Mouse (Mus musculus) yolk sac, embryonic 10.5 days (tissue): ENCODE results near the gene St8sia1.

Experiments used
- DNase-seq: peaks from one replicate; pipeline ENCODE4 v3.0.0-alpha.2; 2017; ENCODE audit warnings: low spot score

St8sia1 gene

DNA sequence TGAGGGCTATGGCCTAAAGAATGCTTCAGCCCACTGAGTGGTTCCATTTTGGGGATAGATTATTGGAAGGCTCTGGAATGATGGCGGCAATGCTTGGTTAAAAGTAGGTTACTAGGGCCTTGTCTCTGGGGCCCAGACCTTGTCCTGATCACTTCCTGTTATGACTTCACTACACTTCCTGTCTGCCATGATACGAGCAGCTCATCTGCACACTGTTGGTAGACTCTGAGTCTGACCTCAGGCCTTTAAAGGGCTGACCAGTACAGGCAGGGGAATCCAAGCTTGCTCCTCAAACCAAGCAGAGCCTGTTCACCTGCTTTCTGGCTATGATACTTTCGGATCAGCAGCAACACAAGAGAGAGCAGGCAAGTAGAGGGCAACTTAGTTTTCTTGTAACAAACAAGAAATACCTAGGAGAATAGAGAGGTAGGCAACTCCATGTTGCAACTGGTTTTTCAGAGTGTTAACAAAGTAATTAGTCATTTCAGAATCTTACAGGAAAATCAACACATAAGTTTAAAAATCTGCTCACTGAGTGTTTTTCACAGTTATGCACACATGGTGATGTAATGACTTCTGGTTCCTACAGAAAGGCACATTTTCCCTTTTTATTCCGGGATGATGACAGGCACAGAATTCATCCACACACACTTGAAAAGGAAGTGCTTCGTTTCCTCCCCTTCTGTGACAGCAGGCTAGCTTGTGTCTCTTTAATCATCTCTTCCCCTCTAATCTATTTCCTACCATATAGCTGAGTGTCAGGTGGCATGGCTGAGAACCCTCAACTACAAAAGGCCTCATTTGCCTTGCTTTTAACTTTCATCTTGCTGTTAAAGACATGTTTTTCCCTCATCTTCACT, 55.1 kb downstream of the St8sia1 start:
- no peak for DNase-seq

DNA sequence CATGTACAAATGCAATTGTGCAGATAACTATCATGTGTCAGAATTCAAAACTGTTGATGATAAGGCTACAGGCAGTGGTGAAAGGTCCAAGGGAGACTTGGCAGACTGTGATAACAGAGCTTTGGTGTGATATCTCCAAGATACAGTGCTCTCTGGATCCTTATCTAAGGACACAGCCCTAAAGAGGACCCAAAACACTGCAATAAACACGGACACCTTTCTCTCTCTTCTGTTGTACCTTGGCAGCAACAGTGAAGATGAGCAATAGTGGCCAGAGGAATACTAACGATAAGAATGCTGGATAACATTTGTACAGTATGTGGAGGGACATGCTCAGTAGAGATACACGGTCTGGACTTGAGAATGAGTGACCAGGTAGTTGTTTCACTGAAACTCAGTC, 55.8 kb downstream of the St8sia1 start:
- DNase-seq = no peak

DNA sequence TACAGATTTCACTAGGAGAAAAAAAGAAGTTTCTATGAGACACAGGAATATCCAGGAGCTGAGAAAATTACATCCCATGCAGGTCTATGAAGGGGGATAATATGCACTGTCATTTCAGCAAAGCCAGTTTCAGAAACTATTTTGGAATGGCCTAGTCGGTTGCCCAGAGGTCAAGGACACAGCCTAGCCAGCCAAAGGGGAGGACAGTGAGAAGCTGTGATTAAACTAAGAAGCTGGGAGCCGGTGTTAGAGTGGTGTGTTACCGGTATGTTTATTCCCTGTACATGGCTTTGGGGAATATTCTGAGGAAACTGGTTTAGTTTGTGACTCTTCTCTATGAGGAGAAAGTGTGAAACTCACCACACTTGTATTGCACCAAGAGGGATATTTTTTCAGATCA, 68.9 kb downstream of the St8sia1 start:
- DNase-seq = no peak

- DNase-seq = no peak
Measured at GRCm38 (mm10) chr6:142893716-142894115, 70.5 kb downstream of the St8sia1 start.

- DNase-seq = no peak
Measured at GRCm38 (mm10) chr6:142890321-142890720, 73.9 kb downstream of the St8sia1 start.

DNA sequence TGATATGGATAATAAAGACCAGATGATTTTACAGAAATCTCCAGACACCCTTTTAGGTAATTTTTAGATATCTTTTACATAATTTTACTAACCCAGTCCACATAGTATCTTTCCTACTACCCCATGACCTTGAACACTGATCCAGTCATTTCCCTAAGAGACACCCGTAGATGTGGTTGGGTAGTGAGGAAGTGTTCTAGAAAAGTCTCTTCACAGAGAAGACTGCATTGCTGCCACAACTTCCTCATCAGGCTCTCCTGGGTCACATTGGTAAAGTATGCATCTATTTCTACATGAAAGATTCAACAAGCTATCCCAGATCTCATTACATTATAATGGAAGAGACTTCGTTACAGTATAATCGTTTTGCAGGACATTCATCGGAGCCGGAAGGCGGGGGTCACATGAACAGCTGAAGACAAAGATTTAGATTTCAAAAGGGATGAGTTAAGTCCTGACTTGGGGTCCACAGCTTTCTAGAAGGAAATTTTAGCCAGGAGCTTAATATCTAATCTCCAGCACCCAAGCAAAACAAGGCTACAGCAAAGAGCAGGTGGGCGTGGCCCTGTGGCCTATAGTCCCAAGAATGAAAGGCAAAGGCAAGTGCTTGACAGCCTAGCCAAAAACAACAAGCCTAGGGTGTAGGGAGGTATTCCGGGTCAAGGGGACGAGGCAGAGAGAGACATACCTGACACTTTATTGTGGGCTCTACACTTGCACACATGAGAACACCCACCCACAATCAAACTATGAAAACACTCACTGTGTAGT, 75.1 kb downstream of the St8sia1 start:
- no peak for DNase-seq

GRCm38 (mm10) chr6:142888346-142888745, 75.9 kb downstream of the St8sia1 start:
- DNase-seq = no peak

GRCm38 (mm10) chr6:142887375-142887774, 76.9 kb downstream of the St8sia1 start:
- no peak for DNase-seq

GRCm38 (mm10) chr6:142885364-142886154, 78.7 kb downstream of the St8sia1 start:
- DNase-seq = no peak

DNA sequence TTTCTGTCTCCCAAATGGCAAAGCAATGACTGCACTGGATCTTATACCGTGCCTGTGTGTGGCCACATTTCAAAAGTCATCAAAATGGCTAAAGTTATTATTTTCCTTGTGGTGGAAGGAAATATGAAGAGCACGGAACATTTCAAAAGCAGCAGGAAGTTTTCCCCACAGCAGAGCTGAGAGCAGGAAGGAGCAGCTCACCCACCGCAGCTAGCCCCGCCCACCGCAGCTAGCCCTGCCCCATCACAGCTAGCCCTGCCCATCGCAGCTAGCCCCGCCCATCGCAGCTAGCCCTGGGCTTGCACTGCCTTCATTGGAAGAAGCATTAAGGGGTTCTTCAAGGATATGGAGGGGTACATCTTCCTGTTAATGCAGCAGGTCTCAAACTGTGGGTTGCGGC, 80.1 kb downstream of the St8sia1 start:
- DNase-seq = no peak

- DNase-seq = no peak
Measured at GRCm38 (mm10) chr6:142880849-142881470, 83.3 kb downstream of the St8sia1 start.

GRCm38 (mm10) chr6:142878744-142879701, 85.2 kb downstream of the St8sia1 start:
- DNase-seq = peak; percentile 42

GRCm38 (mm10) chr6:142877221-142877620, 87.0 kb downstream of the St8sia1 start:
- DNase-seq = no peak

DNA sequence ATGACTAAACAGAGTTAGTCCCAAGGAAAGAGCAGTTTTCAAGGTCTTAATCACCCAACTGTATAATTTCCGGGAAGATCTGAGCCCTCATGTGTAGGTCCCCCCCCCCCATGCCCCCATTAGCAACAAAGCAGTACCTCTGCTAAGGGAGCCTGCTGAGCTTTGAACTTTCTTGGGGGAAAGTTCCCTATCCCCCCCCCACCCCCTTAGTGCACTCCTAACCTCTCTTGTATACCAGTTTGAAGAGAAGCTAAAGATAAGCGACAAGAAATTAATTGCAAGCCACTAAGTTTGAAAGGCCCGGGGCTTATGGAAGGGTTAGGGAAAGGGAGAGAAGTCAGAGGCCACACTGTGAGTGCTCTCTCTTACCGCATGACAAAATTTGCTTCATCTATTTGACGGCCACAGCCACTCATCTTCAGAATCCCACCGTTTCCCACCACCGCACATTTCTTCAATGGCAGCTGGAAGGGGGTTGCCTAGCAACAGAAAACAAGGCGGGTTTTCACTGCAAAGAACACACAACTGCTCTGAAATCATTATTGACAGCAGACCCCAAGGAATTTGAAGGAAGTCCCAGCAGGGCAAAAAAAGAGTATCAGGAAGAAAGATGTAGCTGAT, 87.9 kb downstream of the St8sia1 start:
- DNase-seq = peak; percentile 45

GRCm38 (mm10) chr6:142873795-142874563, 90.3 kb downstream of the St8sia1 start:
- peak; percentile 77 for DNase-seq

- DNase-seq = no peak
Measured at GRCm38 (mm10) chr6:142869715-142870422, 94.4 kb downstream of the St8sia1 start.

DNA sequence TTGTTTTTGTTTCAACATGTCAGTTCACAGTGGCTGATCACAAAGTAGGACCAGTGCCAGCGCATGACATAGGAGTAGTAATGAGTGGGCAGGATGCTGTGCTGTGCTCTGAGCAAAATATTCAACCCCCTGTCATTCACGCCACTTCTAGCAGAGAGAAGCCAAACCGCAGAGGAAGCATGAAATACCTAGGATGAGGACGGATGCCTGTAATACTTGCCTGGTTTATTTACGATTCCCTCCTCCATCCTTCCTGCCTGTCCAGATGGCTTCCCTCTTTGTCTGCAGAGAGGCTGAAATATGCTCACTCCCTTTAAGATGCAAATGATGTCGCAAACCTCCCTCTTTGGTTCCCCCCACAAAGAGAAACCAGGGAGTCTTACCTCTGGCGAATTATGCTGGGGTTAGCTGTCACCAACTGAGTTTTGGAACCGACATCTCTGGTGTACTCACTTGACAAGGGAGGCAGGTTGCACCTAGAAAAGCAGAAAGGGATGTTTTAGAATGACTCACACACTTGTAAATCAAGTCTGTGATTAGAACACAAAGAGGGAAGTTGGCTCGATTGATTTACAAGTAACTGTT, 96.7 kb downstream of the St8sia1 start:
- no peak for DNase-seq

DNA sequence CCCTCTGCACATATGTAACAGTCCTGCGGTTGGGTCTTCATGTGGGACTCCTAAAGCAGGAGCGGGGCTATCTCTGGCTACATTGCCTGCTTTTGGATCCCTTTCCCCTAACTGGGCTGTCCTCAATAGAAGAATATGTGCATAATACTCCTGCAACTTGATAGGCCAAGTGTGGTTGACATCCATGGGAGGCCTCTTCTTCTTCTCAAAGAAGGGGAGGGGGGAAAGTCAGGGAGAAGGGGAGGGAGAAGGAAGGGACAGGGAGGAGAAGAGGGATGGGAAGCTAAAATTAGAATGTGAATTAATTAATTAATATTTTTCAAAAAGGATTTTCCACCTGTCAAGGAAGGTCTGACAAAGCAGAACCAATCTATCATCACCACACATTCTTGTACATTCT, 97.2 kb downstream of the St8sia1 start:
- no peak for DNase-seq
